ENCODE assay signal across 8 mouse cellular contexts in genomic region chr8:69902163-69903062, GRCm38 (mm10). TPM values are rescaled to one million over a fixed set of nuclear protein-coding genes. Genes with fewer than 3 reads are reported as not detected.
DNase-seq lines count a peak whose midpoint lies in the region; ATAC-seq and TF ChIP-seq lines count a peak whose summit lies in the region.

Gene Tssk6, plus strand, starts transcription at chr8:69902184.
Gene Ndufa13, minus strand, starts transcription at chr8:69902558.
Gene Yjefn3, minus strand, starts transcription at chr8:69902712.

- H3K27me3 ChIP-seq in kidney, adult 2 months (replicated peaks; ENCODE audit: control insufficient read depth, insufficient read depth, low read length), result no peaks in the 10 kb centered on the region
- H3K27me3 ChIP-seq in forebrain, embryonic 11.5 days (ENCODE audit: control insufficient read depth, insufficient read depth, low read length), result no peaks in the 10 kb centered on the region
- no peaks in the 10 kb centered on the region for H3K27me3 ChIP-seq in hindbrain, embryonic 15.5 days
- no peaks in the 10 kb centered on the region for H3K27me3 ChIP-seq in midbrain, embryonic 12.5 days

- no peaks in the 10 kb centered on the region for H3K36me3 ChIP-seq in kidney, adult 2 months (ENCODE audit: control insufficient read depth, insufficient read depth, low read length)
- no peaks in the 10 kb centered on the region for H3K36me3 ChIP-seq in forebrain, embryonic 11.5 days (ENCODE audit: control insufficient read depth, insufficient read depth, low read length)
- H3K36me3 ChIP-seq in hindbrain, embryonic 15.5 days, result no peaks in the 10 kb centered on the region
- H3K36me3 ChIP-seq in midbrain, embryonic 12.5 days, result peaks cover 19% of the 10 kb centered on the region

- H3K27ac ChIP-seq in kidney, adult 2 months (ENCODE audit: insufficient read depth, low read depth, low read length), result peak within 1 kb of the TSS; percentile 81
- H3K27ac ChIP-seq in bone marrow macrophage, adult 2 months (ENCODE audit: insufficient read depth, low read depth, low read length), result peak within 1 kb of the TSS; percentile 91
- peak within 1 kb of the TSS; percentile 80 for H3K27ac ChIP-seq in forebrain, embryonic 11.5 days (ENCODE audit: low read depth, low read length)
- H3K27ac ChIP-seq in hindbrain, embryonic 15.5 days (replicated peaks), result peak within 1 kb of the TSS; percentile 94
- peak within 1 kb of the TSS; percentile 84 for H3K27ac ChIP-seq in midbrain, embryonic 12.5 days (replicated peaks)

- peak within 1 kb of the TSS; percentile 93 for H3K4me2 ChIP-seq in forebrain, embryonic 11.5 days (ENCODE audit: low read depth, low read length, severe bottlenecking)
- peak within 1 kb of the TSS; percentile 79 for H3K4me2 ChIP-seq in hindbrain, embryonic 15.5 days
- H3K4me2 ChIP-seq in midbrain, embryonic 12.5 days (replicated peaks), result peak within 1 kb of the TSS; percentile 95

- peak within 1 kb of the TSS; percentile 61 for H3K4me3 ChIP-seq in kidney, adult 2 months (ENCODE audit: insufficient read depth, low read depth, low read length)
- H3K4me3 ChIP-seq in bone marrow macrophage, adult 2 months (ENCODE audit: insufficient read depth, low read length), result peak within 1 kb of the TSS; percentile 85
- H3K4me3 ChIP-seq in forebrain, embryonic 11.5 days (ENCODE audit: low read depth, low read length), result peak within 1 kb of the TSS; percentile 73
- H3K4me3 ChIP-seq in hindbrain, embryonic 15.5 days, result peak within 1 kb of the TSS; percentile 86
- H3K4me3 ChIP-seq in midbrain, embryonic 12.5 days, result peak within 1 kb of the TSS; percentile 65

- H3K9me3 ChIP-seq in forebrain, embryonic 11.5 days (ENCODE audit: control insufficient read depth, low read length), result no peaks in the 10 kb centered on the region
- no peaks in the 10 kb centered on the region for H3K9me3 ChIP-seq in hindbrain, embryonic 15.5 days
- no peaks in the 10 kb centered on the region for H3K9me3 ChIP-seq in midbrain, embryonic 12.5 days

- no peak for TF ChIP-seq CTCF in kidney, adult 2 months (conservative IDR thresholded peaks at IDR 0.05; ENCODE audit: insufficient read depth, insufficient read length, low read depth, low read length)
- no peak for TF ChIP-seq CTCF in bone marrow macrophage, adult 2 months (IDR thresholded peaks at IDR 0.05; ENCODE audit: low read depth, low read length)

- no peak for TF ChIP-seq POLR2A in kidney, adult 2 months (IDR thresholded peaks at IDR 0.05; ENCODE audit: low read depth, low read length)
- no peak for TF ChIP-seq POLR2A in bone marrow macrophage, adult 2 months (IDR thresholded peaks at IDR 0.05; ENCODE audit: borderline replicate concordance, low read depth, low read length)

- WGBS in kidney, adult 2 months, result 2% methylated on average over 89 of the region's 89 CpGs
- 5% methylated on average over 89 of the region's 89 CpGs for WGBS in forebrain, embryonic 11.5 days
- 4% methylated on average over 89 of the region's 89 CpGs for WGBS in hindbrain, embryonic 15.5 days
- 6% methylated on average over 89 of the region's 89 CpGs for WGBS in midbrain, embryonic 12.5 days

- intact Hi-C loops in left cerebral cortex, postnatal 4 days (cut with DNase I), result no loop called here

- peak; percentile 67 for ATAC-seq in forebrain, embryonic 11.5 days (replicated peaks; ENCODE audit: low FRiP score)
- peak; percentile 3; the same call in 1 of the 2 replicates for ATAC-seq in hindbrain, embryonic 15.5 days (ENCODE audit: low FRiP score, low read depth)
- peak; percentile 45 for ATAC-seq in midbrain, embryonic 12.5 days (ENCODE audit: low FRiP score, low read depth)

- H3K9ac ChIP-seq in forebrain, embryonic 11.5 days (ENCODE audit: low read length), result peak within 1 kb of the TSS; percentile 85
- H3K9ac ChIP-seq in hindbrain, embryonic 15.5 days, result peak within 1 kb of the TSS; percentile 78
- peak within 1 kb of the TSS; percentile 81 for H3K9ac ChIP-seq in midbrain, embryonic 12.5 days (replicated peaks)

- H3K4me1 ChIP-seq in kidney, adult 2 months (ENCODE audit: control insufficient read depth, insufficient read depth, low read length), result peaks cover 25% of the 10 kb centered on the region; the same call in 1 of the 2 replicates
- H3K4me1 ChIP-seq in bone marrow macrophage, adult 2 months (ENCODE audit: control insufficient read depth, insufficient read depth, low read length), result peaks cover 19% of the 10 kb centered on the region
- H3K4me1 ChIP-seq in forebrain, embryonic 11.5 days (replicated peaks; ENCODE audit: control insufficient read depth, insufficient read depth, low read length), result peaks cover 13% of the 10 kb centered on the region; the same call in 1 of the 2 replicates
- peaks cover 54% of the 10 kb centered on the region for H3K4me1 ChIP-seq in hindbrain, embryonic 15.5 days (replicated peaks)
- peaks cover 45% of the 10 kb centered on the region for H3K4me1 ChIP-seq in midbrain, embryonic 12.5 days

- DNase-seq in kidney, adult 2 months, result peak; percentile 35
- DNase-seq in kidney, postnatal 14 days, result no peak
- no peak for DNase-seq in forebrain, embryonic 11.5 days (ENCODE audit: low spot score)
- DNase-seq in left cerebral cortex, postnatal 4 days, result peak; percentile 41
- peak; percentile 67 for DNase-seq in testis, postnatal 10 days (ENCODE audit: low spot score)

RNA-seq across cellular contexts. Expression of gene Tssk6, which starts in this region (rescaled TPM):
- 1.3 and 1.5 TPM in 2 replicates for polyA plus RNA-seq in kidney, adult 2 months (2012; rRNA removed)
- 0.60 TPM in 1 of 2 replicates, not detected in the other for polyA plus RNA-seq in bone marrow macrophage, adult 2 months (2012; ENCODE audit: insufficient read depth, insufficient read length, missing spikeins)
- polyA plus RNA-seq in forebrain, embryonic 11.5 days (2014; fragmentation: Nextera tagmentation; extraction: Ambion mirVana), result 5.2 and 6.0 TPM in 2 replicates
- polyA plus RNA-seq in hindbrain, embryonic 15.5 days (2015; fragmentation: Nextera tagmentation; extraction: Ambion mirVana), result 3.5 and 4.3 TPM in 2 replicates
- not detected for total RNA-seq in left cerebral cortex, postnatal 4 days (2021)
- 4.0 and 5.7 TPM in 2 replicates for polyA plus RNA-seq in midbrain, embryonic 12.5 days (2016; fragmentation: Nextera tagmentation; extraction: Ambion mirVana)

RNA-seq across cellular contexts. Expression of gene Ndufa13, which starts in this region (rescaled TPM):
- 283 and 372 TPM in 2 replicates for polyA plus RNA-seq in kidney, adult 2 months (2012; rRNA removed)
- 86.8 and 90.6 TPM in 2 replicates for polyA plus RNA-seq in bone marrow macrophage, adult 2 months (2012; ENCODE audit: insufficient read depth, insufficient read length, missing spikeins)
- 153 and 155 TPM in 2 replicates for polyA plus RNA-seq in forebrain, embryonic 11.5 days (2014; fragmentation: Nextera tagmentation; extraction: Ambion mirVana)
- 196 and 197 TPM in 2 replicates for polyA plus RNA-seq in hindbrain, embryonic 15.5 days (2015; fragmentation: Nextera tagmentation; extraction: Ambion mirVana)
- 10 to 100 TPM; 79.0 to 86.6 TPM for total RNA-seq in left cerebral cortex, postnatal 4 days (2021)
- polyA plus RNA-seq in midbrain, embryonic 12.5 days (2016; fragmentation: Nextera tagmentation; extraction: Ambion mirVana), result 165 and 170 TPM in 2 replicates

RNA-seq across cellular contexts. Expression of gene Yjefn3, which starts in this region (rescaled TPM):
- 3.9 and 5.6 TPM in 2 replicates for polyA plus RNA-seq in kidney, adult 2 months (2012; rRNA removed)
- polyA plus RNA-seq in bone marrow macrophage, adult 2 months (2012; ENCODE audit: insufficient read depth, insufficient read length, missing spikeins), result not detected in 2 replicates
- polyA plus RNA-seq in forebrain, embryonic 11.5 days (2014; fragmentation: Nextera tagmentation; extraction: Ambion mirVana), result 4.0 and 4.4 TPM in 2 replicates
- 10.1 and 13.8 TPM in 2 replicates for polyA plus RNA-seq in hindbrain, embryonic 15.5 days (2015; fragmentation: Nextera tagmentation; extraction: Ambion mirVana)
- 10 to 100 TPM in 1 of 2 experiments, 1 to 10 TPM in 1; 9.5 to 10.4 TPM for total RNA-seq in left cerebral cortex, postnatal 4 days (2021)
- polyA plus RNA-seq in midbrain, embryonic 12.5 days (2016; fragmentation: Nextera tagmentation; extraction: Ambion mirVana), result 7.2 and 8.0 TPM in 2 replicates

Comparison
In these comparisons a context has a peak if more than half of its experiments do, and no peak if none do; other contexts are left out.
1. DNase-seq: peak in kidney, adult 2 months (single experiment), left cerebral cortex, postnatal 4 days (single experiment) and testis, postnatal 10 days (single experiment); none in kidney, postnatal 14 days (single experiment) and forebrain, embryonic 11.5 days (single experiment).
2. ATAC-seq: peak in every context shown above with its lines; median percentile 67 in forebrain, embryonic 11.5 days; 45 in midbrain, embryonic 12.5 days; 3 in hindbrain, embryonic 15.5 days.
3. Peak in every context shown above with its lines, with median percentiles within 50 percentile points of each other: H3K27ac ChIP-seq, H3K4me3 ChIP-seq, H3K4me2 ChIP-seq and H3K9ac ChIP-seq.